Mouse (Mus musculus) small intestine, adult 2 months (tissue): ENCODE measurements around the gene Crbn.

ENCODE experiments used
- CTCF ChIP-seq: fragments of 200-500 bp; IDR thresholded peaks from 2 replicates; pipeline ENCODE4 v1.5.1; 2012; ENCODE audit warnings: low read depth, mild to moderate bottlenecking, control low read depth, inconsistent platforms, low read length, moderate library complexity, mixed read lengths; ENCODE audit not compliant: insufficient replicate concordance, insufficient read length; ENCODE audit errors: extremely low read depth
- POLR2A ChIP-seq: fragments of 200-500 bp; IDR thresholded peaks from 2 replicates; pipeline ENCODE4 v1.6.1; 2012; ENCODE audit warnings: low read depth, mild to moderate bottlenecking, control low read depth, inconsistent platforms, low read length, moderate library complexity

GRCm38 (mm10) chr6:106787138-106787537, 12.7 kb downstream of the Crbn start:
- no peak for TF ChIP-seq POLR2A
- no peak for TF ChIP-seq CTCF
